Mouse (Mus musculus): ENCODE measurements around the gene Nabp2. TPM values are rescaled to one million over a fixed set of nuclear protein-coding genes. Genes with fewer than 3 reads are reported as not detected.

The Nabp2 gene
- polyA plus RNA-seq, 1 experiment from 2014 or later, result 127 TPM

GRCm38 (mm10) chr10:128424604-128425003 lies 13.3 kb upstream of the Nabp2 start:
- Histone ChIP-seq H3K27ac (replicated peaks) (no peak overlapping the region), H3K4me2 (replicated peaks) (no peak overlapping the region), H3K36me3 (peaks cover 70% of the 10 kb centered on the region), H3K4me3 (no peak overlapping the region), H3K27me3 (no peaks in the 10 kb centered on the region), H3K9ac (replicated peaks) (no peak overlapping the region), H3K9me3 (no peaks in the 10 kb centered on the region), H3K4me1 (no peaks in the 10 kb centered on the region)
- 83% methylated on average over 6 of the region's 7 CpGs for WGBS
- no peak for ATAC-seq (ENCODE audit: low FRiP score, low read depth)

GRCm38 (mm10) chr10:128422426-128422825 lies 11.1 kb upstream of the Nabp2 start:
- H3K4me1 ChIP-seq, result no peaks in the 10 kb centered on the region
- H3K4me3 ChIP-seq, result no peak overlapping the region
- ATAC-seq (ENCODE audit: low FRiP score, low read depth), result no peak
- no peak overlapping the region for H3K27ac ChIP-seq (replicated peaks)
- no peaks in the 10 kb centered on the region for H3K27me3 ChIP-seq
- H3K9ac ChIP-seq (replicated peaks), result no peak overlapping the region
- no peaks in the 10 kb centered on the region for H3K9me3 ChIP-seq
- WGBS, result 87% methylated on average over 5 of the region's 5 CpGs
- H3K4me2 ChIP-seq (replicated peaks), result no peak overlapping the region
- peaks cover 73% of the 10 kb centered on the region for H3K36me3 ChIP-seq

- WGBS, result 94% methylated on average over 5 of the region's 5 CpGs
- Histone ChIP-seq H3K4me3 (no peak overlapping the region), H3K9ac (replicated peaks) (no peak overlapping the region), H3K27me3 (no peaks in the 10 kb centered on the region), H3K27ac (replicated peaks) (no peak overlapping the region), H3K36me3 (peaks cover 52% of the 10 kb centered on the region), H3K9me3 (no peaks in the 10 kb centered on the region), H3K4me2 (replicated peaks) (no peak overlapping the region), H3K4me1 (peaks cover 31% of the 10 kb centered on the region)
- no peak for ATAC-seq (ENCODE audit: low FRiP score, low read depth)
These were observed 3.6 kb upstream of the Nabp2 start for GRCm38 (mm10) chr10:128414848-128415247.

GRCm38 (mm10) chr10:128413076-128413475 lies 1.8 kb upstream of the Nabp2 start:
- H3K36me3 ChIP-seq, result peaks cover 37% of the 10 kb centered on the region
- H3K4me2 ChIP-seq (replicated peaks), result peak overlapping the region; percentile 81
- H3K4me3 ChIP-seq, result peak overlapping the region; percentile 96; the same call in 1 of the 2 replicates
- H3K27ac ChIP-seq (replicated peaks), result no peak overlapping the region
- H3K4me1 ChIP-seq, result peaks cover 40% of the 10 kb centered on the region
- 76% methylated on average over 1 of the region's 1 CpGs for WGBS
- H3K9me3 ChIP-seq, result no peaks in the 10 kb centered on the region
- ATAC-seq (ENCODE audit: low FRiP score, low read depth), result no peak
- H3K27me3 ChIP-seq, result no peaks in the 10 kb centered on the region
- peak overlapping the region; percentile 94; the same call in 1 of the 2 replicates for H3K9ac ChIP-seq (replicated peaks)

GRCm38 (mm10) chr10:128412558-128412957 lies 1.3 kb upstream of the Nabp2 start:
- peaks cover 41% of the 10 kb centered on the region for H3K4me1 ChIP-seq
- H3K36me3 ChIP-seq, result peaks cover 37% of the 10 kb centered on the region

DNA sequence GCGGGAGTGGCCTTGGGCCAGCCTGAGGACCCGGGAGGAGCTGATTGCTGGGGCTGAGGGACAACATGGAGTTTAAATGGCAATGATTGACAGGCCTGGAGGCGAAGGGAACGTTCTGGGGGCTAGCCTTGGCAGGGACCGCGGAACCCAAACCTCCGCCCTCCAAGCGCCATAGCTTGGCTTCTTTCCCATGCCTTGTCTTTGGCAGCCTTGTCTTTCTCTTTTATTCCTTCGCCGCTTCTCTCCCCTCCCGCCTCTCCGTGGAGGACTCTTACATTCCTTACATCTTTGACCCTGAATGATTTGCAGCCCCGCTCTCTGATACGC lies 726 bp upstream of the Nabp2 start:
- H3K4me1 ChIP-seq, result peaks cover 41% of the 10 kb centered on the region
- H3K4me3 ChIP-seq, result peak overlapping the region; percentile 96
- H3K27ac ChIP-seq (replicated peaks), result peak overlapping the region; percentile 95
- H3K27me3 ChIP-seq, result no peaks in the 10 kb centered on the region
- peaks cover 37% of the 10 kb centered on the region for H3K36me3 ChIP-seq
- H3K4me2 ChIP-seq (replicated peaks), result peak overlapping the region; percentile 81
- peak overlapping the region; percentile 94 for H3K9ac ChIP-seq (replicated peaks)
- no peak for ATAC-seq (ENCODE audit: low FRiP score, low read depth)
- H3K9me3 ChIP-seq, result no peaks in the 10 kb centered on the region
- 0% methylated on average over 14 of the region's 14 CpGs for WGBS

More at GRCm38 (mm10) chr10:128412558-128412957, 1.3 kb upstream of the Nabp2 start:
- Histone ChIP-seq H3K27ac (replicated peaks) (no peak overlapping the region), H3K9me3 (no peaks in the 10 kb centered on the region), H3K27me3 (no peaks in the 10 kb centered on the region), H3K9ac (replicated peaks) (peak overlapping the region; percentile 94), H3K4me3 (peak overlapping the region; percentile 96), H3K4me2 (replicated peaks) (peak overlapping the region; percentile 81)
- ATAC-seq (ENCODE audit: low FRiP score, low read depth), result no peak
- 58% methylated on average over 1 of the region's 1 CpGs for WGBS

DNA sequence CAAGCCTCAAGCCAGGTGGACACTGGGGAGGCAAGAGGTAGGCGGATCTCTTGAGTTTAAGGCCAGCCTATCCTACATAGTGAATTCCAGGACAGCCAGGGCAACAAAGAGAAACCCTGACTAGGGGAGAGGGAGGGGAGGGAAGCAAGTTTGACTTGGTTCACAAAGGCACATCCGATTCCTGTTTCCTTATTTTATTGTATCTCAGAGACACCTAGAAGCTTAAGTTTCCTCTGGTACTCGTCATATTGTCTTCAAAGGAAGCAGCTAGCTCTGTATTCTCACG lies 789 bp downstream of the Nabp2 start:
- H3K4me2 ChIP-seq (replicated peaks), result peak overlapping the region; percentile 81
- peak overlapping the region; percentile 96 for H3K4me3 ChIP-seq
- H3K9ac ChIP-seq (replicated peaks), result peak overlapping the region; percentile 94; the same call in 1 of the 2 replicates
- H3K27ac ChIP-seq (replicated peaks), result 0 out of 2 replicates have a peak overlapping the region, but pooled peaks have one; percentile 39
- H3K36me3 ChIP-seq, result peaks cover 38% of the 10 kb centered on the region
- 15% methylated on average over 4 of the region's 4 CpGs for WGBS
- H3K27me3 ChIP-seq, result no peaks in the 10 kb centered on the region
- no peak for ATAC-seq (ENCODE audit: low FRiP score, low read depth)
- H3K4me1 ChIP-seq, result peaks cover 41% of the 10 kb centered on the region
- no peaks in the 10 kb centered on the region for H3K9me3 ChIP-seq

DNA sequence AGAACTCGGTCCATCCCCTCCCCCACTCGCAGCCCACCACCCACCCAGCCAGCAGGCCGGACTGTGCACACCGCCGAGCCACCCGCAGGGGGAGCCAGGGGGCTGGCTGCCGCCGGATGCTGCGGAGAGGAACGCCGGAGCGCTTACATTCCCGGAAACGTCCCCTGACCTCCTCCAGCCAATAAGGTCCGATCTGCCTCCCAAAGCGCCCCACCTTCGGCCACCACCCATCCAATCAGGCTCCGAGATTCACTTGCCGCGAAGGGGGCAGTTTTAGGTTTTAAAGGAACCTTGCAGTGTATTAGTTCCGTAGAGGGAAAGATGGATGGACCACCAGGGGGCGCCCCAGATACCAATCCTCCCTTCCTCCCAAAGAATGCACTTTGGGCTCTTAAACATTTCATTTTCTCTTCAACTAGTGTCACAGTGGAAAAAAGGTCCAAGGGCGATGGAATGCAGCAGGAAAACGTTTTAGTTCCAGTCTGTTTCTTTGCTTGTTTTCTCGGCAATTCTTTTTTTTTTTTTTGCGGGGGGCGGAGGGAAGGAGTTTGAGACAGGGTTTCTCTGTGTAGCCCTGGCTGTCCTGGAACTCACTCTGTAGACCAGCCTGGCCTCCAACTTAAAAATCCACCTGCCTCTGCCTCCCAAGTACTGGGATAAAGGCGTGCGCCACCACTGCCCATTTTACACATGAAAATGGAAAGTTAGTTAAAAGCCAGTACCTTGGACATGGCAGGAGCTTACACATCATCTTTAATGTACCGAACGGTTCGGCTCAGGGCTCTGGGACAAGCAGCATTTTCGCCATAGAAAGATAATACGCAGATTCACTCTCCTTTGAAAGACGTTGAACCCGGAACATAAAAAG lies 1.4 kb downstream of the Nabp2 start:
- Histone ChIP-seq H3K9ac (replicated peaks) (peak overlapping the region; percentile 94), H3K4me2 (replicated peaks) (peak overlapping the region; percentile 81), H3K27ac (replicated peaks) (peak overlapping the region; percentile 83), H3K27me3 (no peaks in the 10 kb centered on the region), H3K4me1 (peaks cover 41% of the 10 kb centered on the region), H3K4me3 (peak overlapping the region; percentile 96), H3K9me3 (no peaks in the 10 kb centered on the region), H3K36me3 (peaks cover 35% of the 10 kb centered on the region)
- WGBS, result 5% methylated on average over 36 of the region's 36 CpGs
- ATAC-seq (ENCODE audit: low FRiP score, low read depth), result peak; percentile 86

DNA sequence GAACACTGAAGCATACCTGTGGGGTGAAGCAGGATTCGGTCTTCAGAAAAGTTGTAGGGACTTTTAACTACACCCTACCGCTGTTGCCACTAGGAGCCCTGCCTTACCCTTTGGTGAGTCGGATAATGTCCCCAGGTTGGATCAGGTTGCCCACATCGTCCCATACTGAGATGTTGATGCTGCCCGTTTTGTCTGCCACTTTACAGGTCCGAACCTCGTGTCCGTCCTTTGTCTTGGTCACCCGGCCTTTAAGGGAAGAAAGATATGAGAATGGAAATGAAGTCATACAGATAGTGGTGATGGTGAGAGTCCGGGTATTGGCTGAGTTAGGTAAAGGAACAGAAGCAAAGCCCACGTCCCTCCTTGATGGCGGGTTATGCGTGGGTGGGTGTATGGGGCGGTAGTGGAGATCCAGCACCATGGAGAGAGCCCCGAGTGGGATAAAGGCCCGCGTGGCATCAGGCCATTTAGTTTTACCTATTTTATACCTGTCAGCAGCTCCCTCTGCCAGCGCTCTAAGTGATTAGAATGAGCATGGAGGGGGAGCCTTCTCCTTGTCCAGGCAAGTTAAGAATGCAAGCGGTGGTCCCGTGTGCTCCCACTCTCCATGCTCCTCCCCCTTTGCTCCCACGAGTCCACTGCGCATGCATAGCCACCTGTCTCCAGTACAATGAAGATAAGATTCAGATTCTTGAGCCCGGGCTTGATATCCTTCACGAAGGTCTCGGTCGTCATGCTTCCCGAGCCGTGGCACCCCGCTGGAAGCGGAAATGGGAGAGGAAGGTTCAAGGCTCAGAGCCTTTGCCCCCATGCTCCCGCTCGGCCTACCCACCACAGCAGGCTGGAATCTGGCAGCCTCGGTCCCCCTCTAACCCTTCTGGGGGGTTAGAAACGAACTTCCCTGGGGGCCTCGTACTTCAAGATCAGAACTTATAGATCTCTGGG lies 2.4 kb downstream of the Nabp2 start:
- Histone ChIP-seq H3K4me3 (peak overlapping the region; percentile 96), H3K9me3 (no peaks in the 10 kb centered on the region), H3K36me3 (peaks cover 34% of the 10 kb centered on the region), H3K27me3 (no peaks in the 10 kb centered on the region), H3K27ac (replicated peaks) (peak overlapping the region; percentile 83), H3K4me2 (replicated peaks) (peak overlapping the region; percentile 81), H3K4me1 (peaks cover 41% of the 10 kb centered on the region), H3K9ac (replicated peaks) (peak overlapping the region; percentile 73)
- ATAC-seq (ENCODE audit: low FRiP score, low read depth), result no peak; the same call in none of the 2 replicates
- WGBS, result 21% methylated on average over 35 of the region's 35 CpGs

GRCm38 (mm10) chr10:128403931-128404330 lies 7.4 kb downstream of the Nabp2 start:
- ATAC-seq (ENCODE audit: low FRiP score, low read depth), result no peak
- Histone ChIP-seq H3K9ac (replicated peaks) (no peak overlapping the region), H3K27me3 (no peaks in the 10 kb centered on the region), H3K4me3 (no peak overlapping the region), H3K4me1 (peaks cover 10% of the 10 kb centered on the region), H3K36me3 (peaks cover 36% of the 10 kb centered on the region), H3K9me3 (no peaks in the 10 kb centered on the region), H3K27ac (replicated peaks) (no peak overlapping the region), H3K4me2 (replicated peaks) (no peak overlapping the region)
- 96% methylated on average over 7 of the region's 7 CpGs for WGBS

DNA sequence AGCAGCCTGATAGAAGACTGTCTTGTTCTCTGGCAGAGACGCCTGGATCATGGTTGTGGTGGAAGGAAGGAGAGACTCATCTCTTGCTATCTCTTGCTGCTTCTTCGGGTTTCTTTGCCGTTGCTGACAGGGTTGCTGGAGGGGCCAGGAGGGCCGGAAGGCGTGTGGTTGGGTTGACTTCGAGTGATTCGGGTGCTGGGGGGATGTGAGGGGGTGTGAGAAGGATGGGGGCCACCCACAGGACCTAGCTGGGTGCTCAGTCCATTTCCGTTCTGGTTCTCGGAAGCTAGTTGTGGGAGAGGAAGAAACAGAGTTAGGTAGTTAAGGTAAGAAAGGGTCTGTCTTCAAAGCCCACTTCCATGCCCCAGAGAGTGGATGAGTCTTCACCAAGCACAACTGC lies 9.7 kb downstream of the Nabp2 start:
- no peak for ATAC-seq (ENCODE audit: low FRiP score, low read depth)
- peaks cover 26% of the 10 kb centered on the region for H3K36me3 ChIP-seq
- H3K9me3 ChIP-seq, result no peaks in the 10 kb centered on the region
- no peak overlapping the region for H3K4me3 ChIP-seq
- H3K4me1 ChIP-seq, result peaks cover 13% of the 10 kb centered on the region
- H3K4me2 ChIP-seq (replicated peaks), result no peak overlapping the region
- 80% methylated on average over 9 of the region's 9 CpGs for WGBS
- no peaks in the 10 kb centered on the region for H3K27me3 ChIP-seq
- H3K27ac ChIP-seq (replicated peaks), result no peak overlapping the region
- H3K9ac ChIP-seq (replicated peaks), result no peak overlapping the region

- Histone ChIP-seq H3K27me3 (no peaks in the 10 kb centered on the region), H3K9me3 (no peaks in the 10 kb centered on the region), H3K36me3 (peaks cover 24% of the 10 kb centered on the region), H3K4me1 (peaks cover 13% of the 10 kb centered on the region), H3K9ac (replicated peaks) (no peak within 1 kb of the TSS), H3K27ac (replicated peaks) (0 out of 2 replicates have a peak within 1 kb of the TSS, but pooled peaks have one; percentile 6), H3K4me3 (no peak within 1 kb of the TSS), H3K4me2 (replicated peaks) (no peak within 1 kb of the TSS)
- WGBS, result 26% methylated on average over 2 of the region's 2 CpGs
- ATAC-seq (ENCODE audit: low FRiP score, low read depth), result no peak
These were observed 10.2 kb downstream of the Nabp2 start, which contains the start of gene Slc39a5 for GRCm38 (mm10) chr10:128401056-128401455. Slc39a5 (minus strand) TSS chr10:128401229.

Measured in midbrain, embryonic 12.5 days (tissue).